Mouse (Mus musculus) E14TG2a.4 (cell line): Measurements from ENCODE around the gene Myo16.

ENCODE experiments used
- H3K27me3 ChIP-seq: 2 replicates; pipeline ENCODE4 v1.6.1; 2014; ENCODE audit warnings: low read length, control low read depth; ENCODE audit not compliant: insufficient read depth
- H3K36me3 ChIP-seq: 2 replicates; pipeline ENCODE4 v1.6.1; 2014; ENCODE audit warnings: low read length, control low read depth; ENCODE audit not compliant: insufficient read depth
- H3K4me1 ChIP-seq: replicated peaks from 2 replicates; pipeline ENCODE4 v1.6.1; 2014; ENCODE audit warnings: low read depth, low read length, control low read depth
- H3K4me3 ChIP-seq: replicated peaks from 2 replicates; pipeline ENCODE4 v1.5.1; 2014; ENCODE audit warnings: mild to moderate bottlenecking, low read length
- H3K9me3 ChIP-seq: 2 replicates; pipeline ENCODE4 v1.6.1; 2014; ENCODE audit warnings: low read length, control low read depth
- CTCF ChIP-seq: conservative IDR thresholded peaks from 2 replicates; pipeline ENCODE4 v1.5.1; 2014; ENCODE audit warnings: low read length
- NANOG ChIP-seq: IDR thresholded peaks from 2 replicates; pipeline ENCODE4 v1.6.1; 2014; ENCODE audit warnings: borderline replicate concordance, low read length, mixed read lengths
- POU5F1 ChIP-seq: IDR thresholded peaks from 2 replicates; pipeline ENCODE4 v1.6.1; 2014; ENCODE audit warnings: low read length, borderline replicate concordance

Gene Myo16

DNA sequence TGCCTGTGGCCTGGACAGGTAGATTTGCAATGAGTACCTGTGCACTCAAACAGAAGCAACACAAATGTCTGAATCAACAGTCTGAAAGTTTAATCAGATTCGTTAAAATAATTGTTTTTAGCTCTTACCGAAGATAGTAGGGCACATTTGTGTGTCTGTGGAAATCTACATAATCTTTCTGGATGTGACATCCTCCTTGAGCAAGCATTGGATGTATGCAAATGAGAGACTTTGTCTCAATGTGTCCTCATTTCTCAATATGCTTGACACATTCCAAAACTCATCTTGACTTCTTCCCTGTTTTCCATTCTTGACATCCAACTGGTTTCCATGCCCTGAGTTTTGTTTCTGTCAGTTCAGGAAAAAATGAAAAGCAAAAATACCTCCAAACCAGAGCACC, 80.8 kb downstream of the Myo16 start:
- no peak for TF ChIP-seq POU5F1
- no peak for TF ChIP-seq CTCF
- TF ChIP-seq NANOG = no peak
- 0 out of 2 replicates have a peak, but pooled peaks cover 2% of the 10 kb centered on the region for H3K4me1 ChIP-seq

GRCm38 (mm10) chr8:10243344-10243743, 89.6 kb downstream of the Myo16 start:
- TF ChIP-seq POU5F1 = no peak
- TF ChIP-seq CTCF = no peak
- no peak for TF ChIP-seq NANOG
- no peaks in the 10 kb centered on the region for H3K4me1 ChIP-seq
- H3K27me3 ChIP-seq = no peaks in the 10 kb centered on the region
- H3K4me3 ChIP-seq = no peak overlapping the region
- H3K36me3 ChIP-seq = no peaks in the 10 kb centered on the region
- H3K9me3 ChIP-seq = no peaks in the 10 kb centered on the region

More for the DNA sequence above, 80.8 kb downstream of the Myo16 start:
- Histone ChIP-seq H3K27me3 (no peaks in the 10 kb centered on the region), H3K9me3 (no peaks in the 10 kb centered on the region), H3K36me3 (no peaks in the 10 kb centered on the region), H3K4me3 (no peak overlapping the region)

GRCm38 (mm10) chr8:10249156-10249555, 95.4 kb downstream of the Myo16 start:
- Histone ChIP-seq H3K4me1 (peaks cover 7% of the 10 kb centered on the region), H3K9me3 (no peaks in the 10 kb centered on the region)
- TF ChIP-seq NANOG (no peak), POU5F1 (no peak), CTCF (no peak)

DNA sequence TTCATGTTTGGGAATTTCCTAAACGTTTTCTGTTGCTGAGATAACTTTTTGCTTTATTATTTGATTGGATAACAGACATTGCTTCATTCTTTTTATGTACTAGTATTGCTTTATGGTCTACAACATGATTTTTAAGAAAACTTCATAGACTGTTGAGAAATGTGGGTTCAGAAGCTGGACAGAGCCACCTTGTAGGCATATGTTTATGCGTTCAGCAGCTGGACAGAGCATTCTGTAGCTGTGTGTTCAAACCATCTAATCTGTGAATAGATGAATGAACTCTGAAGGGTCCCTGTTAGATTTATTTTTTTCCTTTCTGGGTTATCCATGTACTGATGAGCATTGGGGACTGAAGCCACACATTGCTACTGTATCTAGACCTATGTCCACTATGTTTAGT, 102.0 kb downstream of the Myo16 start:
- H3K4me3 ChIP-seq = no peak overlapping the region

More at GRCm38 (mm10) chr8:10249156-10249555, 95.4 kb downstream of the Myo16 start:
- H3K36me3 ChIP-seq = no peaks in the 10 kb centered on the region
- 0 out of 2 replicates have a peak, but pooled peaks cover 8% of the 10 kb centered on the region for H3K27me3 ChIP-seq
- no peak overlapping the region for H3K4me3 ChIP-seq

GRCm38 (mm10) chr8:10256563-10256962, 102.9 kb downstream of the Myo16 start:
- H3K4me3 ChIP-seq = no peak overlapping the region
- no peaks in the 10 kb centered on the region for H3K9me3 ChIP-seq
- TF ChIP-seq NANOG = no peak
- TF ChIP-seq POU5F1 = no peak
- no peak for TF ChIP-seq CTCF
- H3K36me3 ChIP-seq = no peaks in the 10 kb centered on the region
- no peaks in the 10 kb centered on the region for H3K4me1 ChIP-seq
- no peaks in the 10 kb centered on the region for H3K27me3 ChIP-seq

More for the DNA sequence above, 102.0 kb downstream of the Myo16 start:
- TF ChIP-seq POU5F1 (no peak), CTCF (no peak), NANOG (no peak)
- no peaks in the 10 kb centered on the region for H3K4me1 ChIP-seq
- no peaks in the 10 kb centered on the region for H3K27me3 ChIP-seq
- no peaks in the 10 kb centered on the region for H3K9me3 ChIP-seq
- no peaks in the 10 kb centered on the region for H3K36me3 ChIP-seq

DNA sequence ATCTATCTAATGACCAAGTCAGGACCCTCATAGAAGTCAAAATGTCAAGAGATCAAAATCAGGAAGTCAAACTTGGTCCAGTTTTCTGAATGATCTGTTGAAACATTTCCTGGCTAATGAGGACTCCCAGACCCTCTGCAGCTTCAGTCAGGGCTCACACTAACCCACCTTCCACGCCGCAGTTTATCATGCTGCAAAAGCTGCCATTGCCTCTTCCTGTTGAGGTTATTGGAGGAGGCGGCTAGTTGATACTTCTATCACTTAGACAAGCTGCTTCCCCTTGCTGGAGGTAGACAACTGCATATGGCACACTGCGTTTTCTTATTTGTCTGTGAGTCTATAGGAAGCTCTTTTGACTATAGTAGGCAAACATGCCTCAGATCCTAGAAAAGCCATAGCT, 116.4 kb downstream of the Myo16 start:
- Histone ChIP-seq H3K4me1 (no peaks in the 10 kb centered on the region), H3K36me3 (no peaks in the 10 kb centered on the region), H3K27me3 (no peaks in the 10 kb centered on the region), H3K4me3 (no peak overlapping the region), H3K9me3 (no peaks in the 10 kb centered on the region)
- TF ChIP-seq NANOG = no peak
- TF ChIP-seq CTCF = no peak
- TF ChIP-seq POU5F1 = no peak

DNA sequence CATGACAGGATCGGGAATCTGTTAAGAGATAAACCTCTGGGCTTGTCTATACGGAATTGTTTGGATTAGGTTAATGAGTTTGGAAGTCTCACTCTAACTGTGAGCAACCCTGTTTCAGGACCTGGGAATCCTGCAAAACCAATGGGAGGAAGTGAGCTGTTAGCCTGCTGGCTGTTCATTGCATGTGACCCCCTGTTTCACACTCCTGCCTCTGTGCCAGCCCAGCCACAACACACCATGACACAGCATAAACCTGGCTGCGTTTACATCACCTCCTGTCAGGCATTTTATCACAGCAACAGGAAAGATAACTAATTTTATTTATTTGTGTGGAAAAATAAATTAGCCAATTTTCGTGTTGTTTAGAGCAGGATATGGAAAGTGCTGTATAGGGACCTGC, 138.9 kb downstream of the Myo16 start:
- no peak overlapping the region for H3K4me3 ChIP-seq
- H3K4me1 ChIP-seq = no peaks in the 10 kb centered on the region
- TF ChIP-seq POU5F1 = no peak
- TF ChIP-seq CTCF = no peak
- no peak for TF ChIP-seq NANOG
- no peaks in the 10 kb centered on the region for H3K27me3 ChIP-seq
- no peaks in the 10 kb centered on the region for H3K9me3 ChIP-seq
- H3K36me3 ChIP-seq = no peaks in the 10 kb centered on the region

- Histone ChIP-seq H3K27me3 (no peaks in the 10 kb centered on the region), H3K4me1 (no peaks in the 10 kb centered on the region), H3K4me3 (no peak overlapping the region), H3K36me3 (no peaks in the 10 kb centered on the region), H3K9me3 (no peaks in the 10 kb centered on the region)
- no peak for TF ChIP-seq POU5F1
- TF ChIP-seq NANOG = no peak
- peak; percentile 37 for TF ChIP-seq CTCF
Observed at GRCm38 (mm10) chr8:10300797-10301196, 147.1 kb downstream of the Myo16 start.

DNA sequence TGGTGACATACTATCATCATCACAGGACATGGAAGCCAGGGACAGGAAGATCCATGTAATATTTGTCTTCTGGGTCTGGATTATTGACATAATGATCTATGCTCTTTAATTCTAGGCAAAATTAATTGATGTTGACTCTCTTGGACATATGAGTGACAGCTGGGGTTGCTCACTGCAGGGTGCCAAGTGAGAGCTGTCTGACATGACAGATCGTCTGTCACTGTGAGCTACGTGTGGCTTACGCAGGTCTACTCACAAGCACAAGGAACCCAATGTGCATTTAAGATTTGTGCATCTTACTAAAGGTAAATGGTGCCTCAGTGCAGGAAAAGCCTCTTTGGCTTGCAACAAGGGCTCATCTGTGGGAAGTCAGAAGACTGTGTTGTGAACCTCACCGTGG, 149.3 kb downstream of the Myo16 start:
- Histone ChIP-seq H3K27me3 (no peaks in the 10 kb centered on the region), H3K4me3 (no peak overlapping the region), H3K36me3 (no peaks in the 10 kb centered on the region), H3K4me1 (no peaks in the 10 kb centered on the region), H3K9me3 (no peaks in the 10 kb centered on the region)
- TF ChIP-seq POU5F1 = no peak
